Mouse (Mus musculus) c-Kit-positive CD71-positive TER-119-positive erythroid progenitor cells, embryonic 14.5 days (primary cell): ENCODE measurements at regions not wholly inside any gene's neighbourhood (a gene's known extent, or its start where the extent isn't known, plus 50 kb on each side); places are given as distances from the start of the nearest gene placed in this dataset.

Experiments used
- DNase-seq: peaks from one replicate; pipeline ENCODE4 v3.0.0-alpha.2; 2013; ENCODE audit warnings: low spot score

DNA sequence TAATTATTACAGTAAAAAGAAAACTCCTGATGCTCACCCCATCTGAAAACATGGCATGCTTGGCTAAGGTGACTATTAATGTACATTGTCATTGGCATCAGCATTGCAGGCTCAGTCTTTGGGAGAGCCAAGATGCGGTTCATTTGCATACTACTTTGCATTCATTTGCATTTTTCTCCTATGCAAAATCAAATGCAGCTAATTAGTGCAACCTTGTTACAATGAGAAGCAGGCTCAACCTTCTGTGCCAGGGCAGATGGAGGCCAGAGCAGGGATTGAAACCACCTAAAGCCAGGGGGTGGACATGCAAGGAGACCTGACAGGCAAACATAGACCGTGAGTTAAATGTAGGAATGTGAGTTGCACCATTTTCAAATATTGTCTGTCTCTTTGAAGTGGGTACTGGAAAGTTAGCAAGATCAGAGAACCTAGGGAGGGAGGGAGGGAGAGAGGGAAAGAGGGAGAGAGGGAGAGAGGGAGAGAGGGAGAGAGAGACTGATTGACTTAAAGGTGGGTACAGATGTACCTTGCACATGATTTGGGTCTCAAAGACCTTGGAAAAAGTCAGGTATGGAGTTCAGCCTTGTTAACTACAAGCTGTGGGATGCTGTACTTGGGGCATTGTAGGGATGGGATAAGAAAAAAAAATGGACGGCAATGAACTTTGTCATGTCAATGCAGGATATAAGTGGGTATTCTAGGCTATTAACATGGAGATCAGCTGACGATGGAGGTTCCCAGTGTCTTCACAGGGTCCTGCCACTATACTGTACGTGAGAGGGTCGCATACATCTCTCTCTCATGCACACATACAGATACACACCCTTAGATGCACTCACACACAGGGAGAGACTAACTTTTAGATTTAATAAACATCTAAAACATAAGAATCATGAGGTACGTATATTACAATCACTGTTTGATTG, 1362.1 kb upstream of the A1bg start:
- no peak for DNase-seq

DNA sequence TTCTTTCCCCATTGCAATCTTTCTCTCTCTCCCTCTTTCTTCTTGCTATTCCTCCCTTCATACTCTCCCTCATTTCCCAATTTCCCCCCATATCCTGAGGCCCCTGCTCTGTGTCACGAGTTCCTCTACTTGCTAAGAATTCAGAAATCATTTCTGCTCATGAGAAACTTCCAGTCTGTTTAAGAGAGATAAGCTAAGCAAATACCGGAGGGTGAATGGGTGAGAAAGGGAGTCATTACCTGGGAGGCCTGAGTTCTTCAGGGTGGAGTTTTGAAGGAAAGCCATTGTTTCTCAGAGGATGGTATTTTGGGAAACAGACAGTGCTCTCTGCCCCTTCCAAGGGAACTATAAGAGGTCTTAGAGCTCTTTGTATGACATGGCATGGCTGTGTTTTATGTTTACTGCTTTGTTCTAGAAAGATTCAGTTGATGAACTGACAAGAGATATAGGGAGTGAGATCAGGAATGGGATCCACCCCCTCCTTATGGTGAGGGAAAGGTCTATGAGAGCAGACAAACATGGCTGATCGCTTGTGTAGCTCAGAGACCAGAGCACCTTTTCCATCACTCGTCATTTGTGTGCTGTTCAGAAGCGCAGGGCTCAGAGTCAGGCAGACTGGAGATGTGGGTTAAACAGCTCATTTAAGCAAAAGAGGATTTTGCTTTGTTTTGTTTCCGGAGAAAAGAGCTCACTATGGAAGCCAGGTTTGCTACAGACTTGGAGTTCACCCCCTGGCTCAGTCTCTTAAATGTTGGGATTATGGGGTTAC, 1361.0 kb upstream of the A1bg start:
- DNase-seq = no peak

DNA sequence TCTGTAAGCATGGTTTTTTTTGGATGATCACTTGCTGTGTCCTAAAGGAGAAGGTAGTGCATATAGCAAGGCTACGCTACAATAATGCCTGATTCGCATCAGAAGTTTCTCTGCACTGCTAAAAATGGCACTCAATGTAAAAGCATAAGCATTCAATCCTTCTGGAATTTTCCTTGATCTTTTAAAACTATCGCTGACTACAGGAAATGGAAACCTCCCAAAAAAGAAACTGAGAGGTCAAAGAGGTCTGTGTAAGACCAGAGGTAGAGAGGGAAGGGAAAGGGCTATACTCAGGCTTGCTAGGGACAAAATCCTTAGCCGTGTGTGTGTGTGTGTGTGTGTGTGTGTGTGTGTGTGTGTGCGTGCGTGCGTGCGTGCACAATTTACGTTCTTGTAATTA, 1359.8 kb upstream of the A1bg start:
- no peak for DNase-seq

DNA sequence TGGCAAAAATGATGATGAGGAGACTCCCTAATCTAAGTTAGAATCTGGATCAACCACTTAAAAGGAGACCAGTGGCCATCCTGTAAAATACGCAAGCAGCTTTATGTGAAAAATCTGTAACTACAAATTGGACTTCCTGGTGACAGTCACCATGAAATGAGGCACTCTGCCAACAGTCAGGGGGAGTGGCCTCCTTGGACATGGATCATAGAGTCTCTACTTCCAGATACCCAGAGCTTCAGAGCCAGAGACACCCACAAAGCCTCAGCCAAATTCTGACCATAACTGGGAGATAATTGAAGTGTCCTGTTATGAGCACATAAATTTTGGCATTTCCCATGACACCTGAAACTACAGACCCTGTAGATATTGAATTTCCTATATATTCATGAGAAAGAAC, 1359.3 kb upstream of the A1bg start:
- DNase-seq = no peak

DNA sequence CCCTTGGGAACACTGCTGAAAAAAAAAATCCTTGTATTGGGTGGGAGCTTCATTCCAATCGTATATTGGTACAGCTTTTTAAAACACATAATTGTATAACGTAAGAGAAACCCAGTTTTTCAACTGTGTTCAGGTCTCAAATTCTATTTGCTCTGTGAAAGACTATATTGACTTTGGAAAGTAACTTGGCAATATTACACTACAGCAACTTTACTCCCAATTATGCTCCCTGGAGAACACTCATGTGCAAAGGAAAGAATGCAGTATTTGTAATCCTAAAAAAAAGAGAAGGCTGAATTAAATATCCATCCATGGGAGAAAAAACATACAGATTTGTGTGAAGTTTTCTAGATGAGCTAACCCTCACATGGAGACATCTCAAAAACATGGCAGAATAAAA, 1356.7 kb upstream of the A1bg start:
- DNase-seq = no peak

DNA sequence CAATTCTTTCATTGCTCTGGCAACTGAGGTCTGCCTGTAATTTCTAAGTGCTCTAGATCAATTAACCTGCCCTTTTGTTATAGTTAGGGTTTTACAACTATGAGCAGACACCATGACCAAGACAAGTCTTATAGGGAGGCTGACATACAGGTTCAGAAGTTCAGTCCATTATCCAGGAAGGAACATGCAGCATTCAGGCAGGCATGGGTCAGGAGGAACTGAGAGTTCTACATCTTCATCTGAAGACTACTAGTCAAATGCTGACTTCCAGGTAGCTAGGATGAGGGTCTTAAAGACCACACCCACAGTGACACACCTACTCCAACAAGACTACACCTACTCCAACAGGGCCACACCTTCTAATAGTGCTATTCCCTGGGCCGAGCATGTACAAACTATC, 1352.0 kb upstream of the A1bg start:
- no peak for DNase-seq

DNA sequence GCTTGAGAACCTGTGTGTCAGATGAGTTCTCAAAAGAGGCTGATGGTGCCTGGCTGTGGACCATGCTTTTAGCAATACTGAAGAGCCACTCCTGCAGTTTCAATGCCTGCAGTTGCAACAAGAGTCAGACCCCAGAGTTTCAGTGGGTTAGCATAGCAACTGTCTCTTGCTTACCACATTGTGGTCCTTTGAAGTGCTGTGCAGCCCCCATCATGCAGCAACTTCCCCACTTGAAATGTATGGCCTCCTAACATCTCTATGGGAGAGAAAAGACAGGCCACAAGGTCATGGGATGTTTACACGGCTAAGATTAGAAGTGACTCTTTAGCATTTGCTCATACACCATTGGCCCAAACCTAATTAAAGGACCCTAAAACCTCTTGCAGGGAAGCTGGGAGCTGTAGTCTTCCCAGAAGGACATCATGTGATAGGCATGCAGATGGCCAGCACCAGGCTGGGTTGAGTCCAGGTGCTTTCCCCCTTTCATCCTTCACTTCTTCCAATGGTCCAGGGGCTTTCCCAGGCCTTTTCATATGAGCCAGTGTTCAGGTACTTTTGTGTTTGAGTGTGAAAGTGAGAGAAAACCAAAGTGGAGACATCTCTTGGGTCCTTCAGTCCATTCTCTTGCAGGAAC, 1351.2 kb upstream of the A1bg start:
- DNase-seq = no peak

DNA sequence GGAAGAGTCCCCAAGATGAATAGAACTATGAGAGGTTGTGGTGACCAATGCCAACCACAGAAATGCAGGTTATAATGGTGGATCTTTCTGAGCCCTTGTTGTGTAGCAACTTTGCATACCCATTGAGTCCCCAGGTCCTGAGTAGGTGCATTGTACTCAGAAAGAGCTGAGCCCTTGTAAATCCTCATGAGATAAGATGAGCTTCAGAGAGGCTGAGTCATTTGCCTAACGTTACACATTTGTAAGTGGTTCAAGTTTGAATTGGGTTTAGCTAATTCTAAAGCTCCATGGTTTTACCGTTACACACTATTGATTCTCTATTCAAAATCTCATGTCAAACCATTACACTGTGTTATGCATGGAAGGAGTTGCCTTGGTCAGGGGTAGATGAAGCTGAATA, 1349.9 kb upstream of the A1bg start:
- no peak for DNase-seq

DNA sequence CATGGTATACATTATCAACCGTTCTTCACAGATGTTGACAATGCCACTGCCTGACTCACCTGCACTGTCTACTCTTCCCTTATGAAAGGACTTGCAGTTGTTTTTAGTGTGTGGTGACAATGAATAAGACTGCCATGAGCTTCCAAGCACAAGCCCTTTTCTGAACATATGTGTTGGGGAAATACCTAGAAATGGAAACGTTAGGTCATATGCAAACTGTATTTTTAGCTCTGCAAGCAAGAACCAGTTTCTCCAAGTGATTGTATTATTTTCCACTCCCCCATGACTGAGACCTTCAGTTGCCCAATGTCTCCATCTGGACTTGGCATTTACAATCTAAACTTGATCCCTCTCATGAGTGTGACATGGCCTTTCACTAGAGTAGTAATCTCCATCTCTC, 1348.6 kb upstream of the A1bg start:
- DNase-seq = no peak

DNA sequence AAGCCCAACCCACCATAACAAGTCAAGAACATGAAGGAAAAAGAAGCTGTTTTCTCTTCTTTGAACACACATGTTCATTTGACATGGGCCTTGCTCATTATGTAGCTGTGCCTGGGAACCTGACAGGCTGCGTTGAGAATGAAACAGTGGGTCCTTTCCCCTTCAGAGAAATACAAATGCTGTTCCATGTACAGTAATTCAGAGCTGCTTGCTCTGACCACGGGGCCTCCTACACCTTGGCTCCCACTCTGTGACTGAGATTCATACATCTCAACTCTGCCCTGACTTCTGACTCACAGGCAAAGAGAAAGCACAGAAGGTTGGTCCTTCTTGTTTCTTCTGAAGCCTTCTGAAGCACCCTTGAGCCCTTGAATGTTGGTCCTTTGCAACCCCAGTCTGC, 1345.4 kb upstream of the A1bg start:
- no peak for DNase-seq

DNA sequence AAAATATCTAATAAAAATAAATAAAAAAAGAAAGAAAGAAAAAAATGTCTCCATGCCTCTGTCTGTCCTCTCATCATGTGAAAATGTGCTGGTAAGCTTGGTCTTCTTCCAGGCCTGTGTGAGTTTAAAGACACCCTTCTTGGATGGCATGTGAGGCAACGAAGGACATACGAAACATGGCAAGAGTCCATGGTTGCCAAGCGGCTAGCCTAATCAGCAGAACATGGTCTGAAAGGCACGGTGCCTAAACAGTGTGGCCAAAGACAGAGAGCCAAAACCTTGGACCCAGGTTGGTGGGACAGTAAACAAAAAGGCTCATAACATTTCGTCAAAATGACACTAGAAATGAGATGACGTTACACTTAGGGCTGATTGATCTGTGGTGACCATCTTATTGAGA, 1344.7 kb upstream of the A1bg start:
- no peak for DNase-seq

DNA sequence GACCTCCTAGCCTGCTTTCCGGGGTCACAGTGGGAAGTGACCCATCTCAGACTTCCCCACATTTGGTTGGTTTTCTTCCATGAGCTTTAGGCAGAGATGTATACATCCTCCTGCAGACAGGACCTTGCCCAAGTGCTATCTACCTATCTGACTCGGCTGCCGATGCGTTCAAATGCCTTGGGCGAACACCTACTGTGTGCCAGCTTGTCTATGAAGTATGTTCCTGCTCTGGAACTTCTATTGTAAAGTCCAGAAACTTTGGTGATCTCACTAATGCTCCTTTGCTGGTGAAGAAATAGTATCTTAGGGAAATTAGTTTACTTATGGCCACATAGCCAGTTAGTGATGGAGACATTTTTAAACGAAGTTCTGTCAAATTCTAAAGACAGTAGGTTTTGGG, 1343.2 kb upstream of the A1bg start:
- DNase-seq = no peak

DNA sequence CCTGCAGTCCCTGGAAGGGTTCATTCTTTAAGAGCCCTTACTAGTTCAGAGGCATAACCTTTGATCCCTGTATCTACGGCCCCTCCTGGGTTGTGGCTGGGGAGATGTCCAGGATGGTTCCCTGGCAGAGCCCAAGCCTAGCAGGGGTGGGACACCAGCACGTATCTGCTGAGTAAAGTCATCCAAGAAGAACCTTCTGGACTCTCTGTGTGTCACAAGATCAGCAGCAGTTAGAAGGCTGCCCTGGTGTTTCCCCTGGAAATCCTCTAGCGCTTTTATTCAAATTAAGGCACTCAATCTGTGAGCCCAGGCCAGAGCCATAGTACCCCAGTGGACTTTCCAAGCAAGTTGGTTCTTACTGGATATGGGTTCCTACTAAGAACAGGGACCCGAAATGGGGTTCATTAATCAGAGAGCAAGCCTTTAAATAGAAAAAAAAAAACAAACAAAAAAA, 1342.7 kb upstream of the A1bg start:
- DNase-seq = no peak

DNA sequence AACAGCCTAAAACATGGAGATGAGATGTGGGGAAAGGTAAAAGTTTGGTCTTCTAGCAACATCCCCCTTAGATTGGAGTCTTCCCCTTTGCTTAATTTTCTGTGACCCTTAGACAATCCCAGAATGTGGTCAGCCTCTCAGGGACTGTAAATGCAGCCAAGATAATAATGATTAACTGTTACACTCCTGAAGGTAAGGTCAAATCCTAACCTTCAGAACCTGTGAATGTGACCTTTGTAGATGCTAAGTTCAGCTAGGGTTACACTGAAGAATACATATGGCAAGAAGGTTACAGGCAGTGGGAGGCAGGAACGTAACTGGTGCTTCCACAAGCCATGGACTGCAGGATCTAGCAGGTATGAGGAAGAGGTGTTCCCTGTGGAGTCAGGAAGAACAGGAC, 1342.2 kb upstream of the A1bg start:
- no peak for DNase-seq

DNA sequence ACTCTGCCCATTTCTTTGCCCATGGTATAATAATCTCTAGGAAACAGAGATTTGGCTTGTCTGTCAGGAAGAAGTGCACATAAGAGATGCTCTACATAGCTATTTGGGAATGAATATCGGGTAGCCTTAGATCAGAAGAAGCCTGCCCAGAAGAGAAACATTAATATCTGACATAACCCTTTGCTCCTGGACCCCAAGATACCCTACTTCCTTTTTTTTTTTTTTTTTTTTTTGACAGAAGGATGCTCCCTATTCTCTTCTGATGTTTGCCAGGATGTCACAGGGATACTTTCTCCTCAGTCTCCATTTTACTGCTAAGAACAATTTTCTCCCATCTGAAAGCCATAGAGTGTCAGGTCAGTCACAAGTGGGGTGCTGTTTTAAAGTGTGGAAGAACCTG, 1341.4 kb upstream of the A1bg start:
- no peak for DNase-seq

DNA sequence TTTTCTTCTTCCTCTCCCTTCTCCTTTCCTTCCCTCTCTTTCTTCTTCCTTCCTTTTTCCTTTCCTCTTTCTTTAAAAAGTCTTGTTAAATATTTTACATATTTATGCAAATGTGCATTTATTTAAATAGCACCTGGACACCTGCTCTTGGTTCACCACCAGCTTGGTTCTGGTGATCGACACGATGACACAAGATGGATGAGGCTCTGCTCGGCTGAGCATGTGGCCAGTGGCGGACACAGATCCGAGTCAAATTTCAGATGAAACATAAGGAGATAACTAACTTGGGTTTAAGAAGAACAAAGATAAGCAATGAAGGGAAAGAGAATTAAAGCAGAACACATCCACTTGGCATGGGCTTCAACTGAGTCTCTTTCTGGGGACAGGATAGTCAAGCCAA, 1339.7 kb upstream of the A1bg start:
- no peak for DNase-seq

DNA sequence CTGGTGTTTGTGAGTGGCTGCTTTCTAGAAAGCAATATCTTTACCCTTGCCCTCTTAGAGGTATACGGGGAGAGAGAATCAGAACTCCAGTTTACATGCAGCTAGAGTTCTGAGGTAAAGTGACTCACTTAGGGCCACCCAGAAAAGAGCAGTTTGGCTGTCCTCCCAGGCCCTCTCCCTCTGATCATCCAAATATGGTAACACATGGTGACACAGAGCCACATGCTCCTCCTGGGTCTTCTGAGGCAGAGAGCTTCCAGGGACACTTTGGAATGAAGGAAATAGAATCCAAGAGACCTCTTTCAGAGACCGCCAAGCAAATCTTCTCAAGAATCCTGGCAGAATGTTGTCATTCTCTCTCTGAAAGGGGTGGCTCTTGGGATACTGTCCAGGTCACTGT, 1338.7 kb upstream of the A1bg start:
- DNase-seq = no peak

DNA sequence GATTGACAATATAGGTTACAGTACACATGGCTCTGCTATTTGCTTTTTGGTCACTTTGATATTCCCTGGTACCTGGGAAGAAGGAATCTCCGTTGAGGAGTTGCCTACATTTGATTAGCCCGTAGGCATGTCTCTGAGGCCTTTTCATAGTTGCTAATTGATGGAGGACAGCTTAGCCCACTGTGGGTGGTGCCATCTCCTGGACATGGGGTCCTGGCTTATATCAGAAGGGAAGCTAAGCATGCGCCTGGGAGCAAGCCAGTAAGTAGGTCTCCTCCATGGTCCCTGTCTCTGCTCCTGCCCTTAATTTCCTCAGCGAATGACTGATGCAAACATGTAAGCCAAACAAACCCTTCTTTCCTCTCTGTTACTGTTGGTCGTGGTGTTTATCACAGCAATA, 1335.8 kb upstream of the A1bg start:
- no peak for DNase-seq

DNA sequence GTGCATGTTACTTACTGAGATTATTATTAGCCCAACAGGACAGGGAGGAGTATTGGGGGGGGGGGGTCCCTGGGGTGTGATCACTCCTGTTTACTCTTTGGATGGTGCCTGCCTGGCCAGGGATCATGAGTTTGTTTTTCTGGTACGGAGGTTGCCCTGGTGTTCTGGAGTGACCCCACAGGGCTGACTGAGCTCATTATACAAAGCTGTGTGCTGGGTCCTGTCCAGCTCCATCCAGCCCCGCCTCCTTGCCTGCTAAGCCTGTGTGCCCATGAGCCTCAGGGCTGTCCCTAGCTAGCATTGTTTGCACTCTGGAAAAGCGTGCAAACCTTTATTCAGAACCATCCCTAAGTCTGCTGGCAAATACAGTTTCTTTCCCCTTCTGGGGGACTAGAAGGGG, 1335.1 kb upstream of the A1bg start:
- DNase-seq = no peak

DNA sequence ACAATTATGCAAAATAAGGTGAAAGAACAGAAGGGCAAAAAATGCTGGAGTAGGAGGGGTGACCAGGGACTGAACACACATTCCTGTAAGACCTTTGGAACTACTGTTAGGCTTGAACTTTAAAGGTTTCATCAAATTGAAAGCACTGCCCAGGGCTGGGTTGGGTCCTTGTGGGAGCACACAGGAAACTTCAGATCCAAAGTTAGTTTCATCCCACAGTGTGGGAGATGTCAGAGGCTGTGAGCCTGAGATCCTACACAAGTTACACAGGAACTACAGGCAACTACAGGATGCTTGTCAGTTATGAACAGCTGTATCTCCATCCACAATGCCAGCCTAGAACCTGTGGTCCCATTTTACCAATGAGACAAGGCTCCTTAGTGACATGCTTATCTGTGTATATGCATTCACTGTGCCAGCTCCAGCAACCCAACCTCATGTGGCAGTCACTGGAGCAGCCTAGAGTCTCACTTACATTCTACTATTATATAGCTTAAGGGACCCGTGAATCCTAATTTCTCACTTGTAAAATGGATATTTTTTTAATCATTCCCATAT, 1334.4 kb upstream of the A1bg start:
- DNase-seq = no peak

DNA sequence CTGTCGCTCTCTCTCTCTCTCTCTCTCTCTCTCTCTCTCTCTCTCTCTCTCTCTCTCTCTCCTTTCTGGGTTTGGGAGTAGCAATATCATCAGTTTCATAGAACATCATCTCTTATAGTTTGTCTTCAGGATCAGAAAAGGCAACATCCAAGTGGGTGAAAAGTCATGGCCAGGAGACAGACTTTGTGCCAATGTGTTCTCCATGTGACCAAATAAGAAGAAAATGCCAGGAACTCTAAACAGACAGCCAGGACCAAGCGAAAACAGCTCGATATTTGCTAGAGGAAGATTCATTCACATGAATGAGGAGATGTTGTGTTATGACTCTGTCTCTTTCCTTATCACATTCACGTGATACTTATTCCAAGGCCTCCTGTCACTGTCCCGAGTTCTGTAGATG, 1332.8 kb upstream of the A1bg start:
- no peak for DNase-seq

DNA sequence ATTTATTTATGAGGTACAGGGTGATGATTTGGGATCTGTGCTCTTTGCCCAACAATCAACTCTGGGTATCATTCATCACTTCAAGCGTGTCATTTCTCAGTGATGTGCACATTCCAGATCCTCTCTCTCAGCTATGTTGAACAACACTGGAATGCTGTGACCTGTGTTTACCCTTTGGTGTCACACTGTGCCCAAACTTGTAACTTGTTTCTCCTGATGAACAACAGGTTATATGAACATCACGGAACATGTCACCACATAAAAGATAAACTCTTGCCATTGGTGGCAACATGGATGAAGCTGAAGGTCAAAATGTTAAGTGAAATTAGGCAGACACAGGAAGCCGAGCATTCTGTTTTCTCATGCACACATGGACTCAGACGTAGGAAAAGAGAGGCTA, 1330.9 kb upstream of the A1bg start:
- no peak for DNase-seq
